Mouse (Mus musculus) heart, embryonic 16.5 days (tissue): ENCODE results near the gene Ppme1. TPM values are rescaled to one million over a fixed set of nuclear protein-coding genes. Genes with fewer than 3 reads are reported as not detected.

ENCODE experiments used
- polyA plus RNA-seq: library from polyadenylated mRNA; unstranded; fragments of >200 nt; fragmentation: Nextera tagmentation; extraction: Ambion mirVana; gene quantifications from 2 replicates; pipeline ENCODE4 v1.2.1, GENCODE M21; 2015

Ppme1 gene
- polyA plus RNA-seq, 1 experiment from 2014 or later, result 60.9 TPM

Other genes starting within 250 kb of the Ppme1 start
- 11.6 and 11.9 TPM in 2 replicates for gene Lipt2, start 213.0 kb downstream of the Ppme1 start, polyA plus RNA-seq
- 9.3 and 9.5 TPM in 2 replicates for gene Kcne3, start 195.8 kb downstream of the Ppme1 start, polyA plus RNA-seq
- gene Pgm2l1, start 144.9 kb downstream of the Ppme1 start, polyA plus RNA-seq, result 1.3 and 1.5 TPM in 2 replicates
- 12.8 TPM in 2 replicates for gene P4ha3, start 86.8 kb downstream of the Ppme1 start, polyA plus RNA-seq
- gene C2cd3, start 74 bp downstream of the Ppme1 start, polyA plus RNA-seq, result 14.1 and 14.5 TPM in 2 replicates
- 0.25 and 0.30 TPM in 2 replicates for gene Ucp3, start 100.7 kb upstream of the Ppme1 start, polyA plus RNA-seq
- gene Ucp2, start 121.0 kb upstream of the Ppme1 start, polyA plus RNA-seq, result 150 and 195 TPM in 2 replicates
- 0.85 and 1.5 TPM in 2 replicates for gene Dnajb13, start 142.7 kb upstream of the Ppme1 start, polyA plus RNA-seq
- 18.7 and 24.0 TPM in 2 replicates for gene Coa4, start 164.8 kb upstream of the Ppme1 start, polyA plus RNA-seq
- gene Rab6a, start 235.1 kb upstream of the Ppme1 start, polyA plus RNA-seq, result 75.8 and 76.5 TPM in 2 replicates
- gene Mrpl48, start 236.0 kb upstream of the Ppme1 start, polyA plus RNA-seq, result 84.1 and 93.5 TPM in 2 replicates